Comparison of ENCODE assay signal across 15 mouse cellular contexts in genomic region chr11:79426571-79426970, GRCm38 (mm10).
"Had no signal": no experiment of that assay in that cellular context is flagged by ENCODE, and none has a peak within 500 bp of the region (broad histone marks: within the 10 kb centered on the region; RNA-seq: fewer than 3 reads in every experiment).

No protein-coding gene starts in this region.

- H3K36me3 ChIP-seq: stomach, embryonic 15.5 days had no signal

- H3K4me3 ChIP-seq: limb, embryonic 12.5 days; limb, embryonic 15.5 days; midbrain, embryonic 13.5 days; stomach, embryonic 15.5 days had no signal

- H3K9me3 ChIP-seq: limb, embryonic 12.5 days; limb, embryonic 15.5 days; midbrain, embryonic 13.5 days; stomach, embryonic 15.5 days had no signal

- H3K9ac ChIP-seq: limb, embryonic 12.5 days; limb, embryonic 15.5 days; liver, embryonic 14.5 days; liver, postnatal 0 days; lung, embryonic 14.5 days; midbrain, embryonic 13.5 days; stomach, embryonic 15.5 days had no signal

- H3K4me1 ChIP-seq: limb, embryonic 12.5 days; limb, embryonic 15.5 days; stomach, embryonic 15.5 days had no signal

- H3K27me3 ChIP-seq: limb, embryonic 12.5 days; limb, embryonic 15.5 days; midbrain, embryonic 13.5 days; stomach, embryonic 15.5 days had no signal

- H3K27ac ChIP-seq: kidney, postnatal 0 days; limb, embryonic 12.5 days; limb, embryonic 15.5 days; liver, embryonic 14.5 days; macrophage; midbrain, embryonic 13.5 days; stomach, embryonic 15.5 days had no signal

- DNase-seq: kidney, postnatal 25 days; left cerebral cortex, postnatal 4 days; liver, postnatal 0 days; lung, embryonic 14.5 days; right cerebral cortex, adult 18-20 months; right cerebral cortex, postnatal 14 days; spleen, adult 18-20 months; thymus, postnatal 25 days had no signal
